In genomic region chr13:93966271-93966670, GRCm38 (mm10) we compare ENCODE assay signal across 13 mouse cellular contexts.
A peak's percentile ranks its signal among the peaks of the same experiment; 100 is the strongest.
DNase-seq lines count a peak whose midpoint lies in the region; ATAC-seq and TF ChIP-seq lines count a peak whose summit lies in the region.
"Had no signal": no experiment of that assay in that cellular context is flagged by ENCODE, and none has a peak within 500 bp of the region (broad histone marks: within the 10 kb centered on the region; RNA-seq: fewer than 3 reads in every experiment).

No protein-coding gene starts in this region.

- H3K4me3 ChIP-seq in layer of hippocampus, adult 2 months = no peak overlapping the region
- H3K4me3 ChIP-seq in forebrain, embryonic 12.5 days (replicated peaks) = no peak overlapping the region
- H3K4me3 ChIP-seq in limb, embryonic 11.5 days (ENCODE audit: low read depth, low read length) = no peak overlapping the region
- H3K4me3 ChIP-seq: heart, adult 2 months had no signal

- H3K27me3 ChIP-seq in forebrain, embryonic 12.5 days = no peaks in the 10 kb centered on the region
- no peaks in the 10 kb centered on the region for H3K27me3 ChIP-seq in limb, embryonic 11.5 days (ENCODE audit: control insufficient read depth, insufficient read depth, low read length)

- no peaks in the 10 kb centered on the region for H3K36me3 ChIP-seq in forebrain, embryonic 12.5 days (replicated peaks)
- H3K36me3 ChIP-seq in limb, embryonic 11.5 days (ENCODE audit: control insufficient read depth, insufficient read depth, low read length) = no peaks in the 10 kb centered on the region
- H3K36me3 ChIP-seq: G1E had no signal

- peak overlapping the region; percentile 77 for H3K27ac ChIP-seq in layer of hippocampus, adult 2 months
- no peak overlapping the region for H3K27ac ChIP-seq in forebrain, embryonic 12.5 days
- peak overlapping the region; percentile 24; the same call in 1 of the 2 replicates for H3K27ac ChIP-seq in limb, embryonic 11.5 days (replicated peaks; ENCODE audit: low read depth, low read length)
- H3K27ac ChIP-seq: heart, adult 2 months had no signal

- ATAC-seq in forebrain, embryonic 12.5 days (ENCODE audit: low FRiP score) = peak; percentile 46; the same call in 1 of the 2 replicates
- ATAC-seq in limb, embryonic 11.5 days (ENCODE audit: insufficient number of reproducible peaks, low FRiP score, low TSS enrichment, low read depth) = 0 out of 2 replicates have a peak, but pooled peaks have one; percentile 44

- intact Hi-C loops in heart, postnatal 25 days (cut with DNase I) = no loop called here

- DNase-seq in layer of hippocampus, adult 2 months (ENCODE audit: low spot score in 2 of 2) = no peak
- DNase-seq in layer of hippocampus, adult 9-11 months = no peak
- peak; percentile 83 for DNase-seq in brain, embryonic 14.5 days (ENCODE audit: low read depth)
- DNase-seq in limb, embryonic 11.5 days (ENCODE audit: low spot score) = no peak
- no peak for DNase-seq in heart, postnatal 25 days (ENCODE audit: low spot score)
- no peak for DNase-seq in kidney, adult 8-10 months
- DNase-seq in thymus, postnatal 14 days = no peak
- DNase-seq: adrenal gland, postnatal 25 days; heart, adult 2 months; heart, postnatal 14 days; kidney, adult 11 months had no signal

- H3K4me1 ChIP-seq in forebrain, embryonic 12.5 days = peaks cover 14% of the 10 kb centered on the region
- peaks cover 5% of the 10 kb centered on the region; the same call in 1 of the 2 replicates for H3K4me1 ChIP-seq in limb, embryonic 11.5 days (ENCODE audit: control insufficient read depth, insufficient read depth, low read length)

- no peak overlapping the region for H3K9ac ChIP-seq in forebrain, embryonic 12.5 days
- H3K9ac ChIP-seq in limb, embryonic 11.5 days (ENCODE audit: low read length) = no peak overlapping the region

- no peaks in the 10 kb centered on the region for H3K9me3 ChIP-seq in forebrain, embryonic 12.5 days
- no peaks in the 10 kb centered on the region for H3K9me3 ChIP-seq in limb, embryonic 11.5 days (ENCODE audit: control insufficient read depth, low read length)
- H3K9me3 ChIP-seq: G1E had no signal

- TF ChIP-seq POLR2A in brain, embryonic 14.5 days (IDR thresholded peaks at IDR 0.05; ENCODE audit: borderline replicate concordance, extremely low read depth, insufficient read depth, insufficient read length, poor library complexity, severe bottlenecking) = no peak

- H3K4me2 ChIP-seq in forebrain, embryonic 12.5 days = no peak overlapping the region
- H3K4me2 ChIP-seq in limb, embryonic 11.5 days (ENCODE audit: low read depth, severe bottlenecking) = no peak overlapping the region

- TF ChIP-seq CTCF in layer of hippocampus, adult 2 months (conservative IDR thresholded peaks at IDR 0.05) = no peak
- TF ChIP-seq CTCF in brain, embryonic 14.5 days (IDR thresholded peaks at IDR 0.05; ENCODE audit: borderline replicate concordance, extremely low read depth, insufficient read depth, insufficient read length) = no peak
